Mouse (Mus musculus) midbrain, postnatal 0 days (tissue): ENCODE measurements at regions not wholly inside any gene's neighbourhood (a gene's known extent, or its start where the extent isn't known, plus 50 kb on each side); places are given as distances from the start of the nearest gene placed in this dataset.

ENCODE experiments used
- ATAC-seq: fragments of 200-750 bp; cut with Nextera tagmentation; 2 replicates; pipeline ENCODE4 v1.8.0; 2017; ENCODE audit warnings: moderate number of reproducible peaks, mild to moderate bottlenecking, moderate TSS enrichment, moderate library complexity; ENCODE audit not compliant: low FRiP score
- DNase-seq: peaks from one replicate; pipeline ENCODE4 v3.0.0-alpha.2; 2015; ENCODE audit warnings: low spot score
- H3K27ac ChIP-seq: fragments of 300-500 bp; sonication (generic); 2 replicates; pipeline ENCODE4 v1.5.1; 2014; ENCODE audit warnings: low read depth, mild to moderate bottlenecking, low read length, mixed read lengths
- H3K27me3 ChIP-seq: fragments of 300-500 bp; sonication (generic); 2 replicates; pipeline ENCODE4 v1.6.1; 2014; ENCODE audit warnings: low read length, control low read depth, mixed read lengths; ENCODE audit not compliant: insufficient read depth
- H3K36me3 ChIP-seq: fragments of 300-500 bp; sonication (generic); 2 replicates; pipeline ENCODE4 v1.6.1; 2014; ENCODE audit warnings: low read length, control low read depth, mixed read lengths; ENCODE audit not compliant: insufficient read depth
- H3K4me1 ChIP-seq: fragments of 300-500 bp; sonication (generic); 2 replicates; pipeline ENCODE4 v1.6.1; 2014; ENCODE audit warnings: mild to moderate bottlenecking, control low read depth, antibody characterized with exemption, low read length, mixed read lengths; ENCODE audit not compliant: insufficient read depth
- H3K4me2 ChIP-seq: fragments of 300-500 bp; sonication (generic); 2 replicates; pipeline ENCODE4 v1.6.1; 2014; ENCODE audit warnings: low read depth, mild to moderate bottlenecking, low read length, mixed read lengths; ENCODE audit not compliant: poor library complexity, severe bottlenecking
- H3K4me3 ChIP-seq: fragments of 300-500 bp; sonication (generic); 2 replicates; pipeline ENCODE4 v1.5.1; 2014; ENCODE audit warnings: low read depth, mild to moderate bottlenecking, low read length, moderate library complexity
- H3K9ac ChIP-seq: fragments of 300-500 bp; sonication (generic); replicated peaks from 2 replicates; pipeline ENCODE4 v1.6.1; 2014; ENCODE audit warnings: mild to moderate bottlenecking, low read length, moderate library complexity, mixed read lengths; ENCODE audit not compliant: poor library complexity, severe bottlenecking
- H3K9me3 ChIP-seq: fragments of 300-500 bp; sonication (generic); 2 replicates; pipeline ENCODE4 v1.6.1; 2016; ENCODE audit warnings: low read length, control low read depth
- CTCF ChIP-seq: IDR thresholded peaks from 2 replicates; pipeline ENCODE4 v1.5.1; 2016; ENCODE audit warnings: antibody characterized with exemption, mild to moderate bottlenecking
- WGBS: fragments of 180-500 bp; shearing (Covaris S2); extraction: QIAGEN DNeasy Blood & Tissue Kit; methylation state at CpG from one replicate; pipeline ENCODE4 v1.1.7; 2014; 5-methylcytosine and 5-hydroxymethylcytosine counted together

DNA sequence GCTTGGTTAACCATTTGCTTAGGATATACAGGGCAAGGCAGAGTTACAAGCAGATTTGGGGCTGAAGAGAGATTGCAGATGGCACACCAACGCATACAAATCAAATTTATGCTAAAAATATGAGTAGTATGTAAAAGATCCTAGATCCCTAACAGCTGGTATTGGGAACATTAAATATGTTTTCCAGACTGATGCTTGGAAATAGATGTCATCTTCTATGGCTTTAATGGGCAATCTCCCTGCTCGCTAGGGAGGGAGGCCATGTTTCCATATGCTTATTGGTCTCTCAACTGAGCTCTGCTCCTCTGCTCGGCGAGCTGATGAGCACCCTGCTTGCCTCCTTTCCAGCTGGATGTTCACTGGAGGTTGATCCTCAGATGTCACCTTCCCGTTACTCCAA is 82.0 kb upstream of the Slc35f3 start:
- no peak overlapping the region for H3K4me2 ChIP-seq
- no peak overlapping the region for H3K4me3 ChIP-seq
- DNase-seq = no peak
- H3K27ac ChIP-seq = no peak overlapping the region
- ATAC-seq = no peak
- H3K9me3 ChIP-seq = no peaks in the 10 kb centered on the region
- no peaks in the 10 kb centered on the region for H3K4me1 ChIP-seq
- no peak overlapping the region for H3K9ac ChIP-seq
- H3K27me3 ChIP-seq = no peaks in the 10 kb centered on the region
- TF ChIP-seq CTCF = no peak
- H3K36me3 ChIP-seq = no peaks in the 10 kb centered on the region
- 85% methylated on average over 5 of the region's 5 CpGs for WGBS

DNA sequence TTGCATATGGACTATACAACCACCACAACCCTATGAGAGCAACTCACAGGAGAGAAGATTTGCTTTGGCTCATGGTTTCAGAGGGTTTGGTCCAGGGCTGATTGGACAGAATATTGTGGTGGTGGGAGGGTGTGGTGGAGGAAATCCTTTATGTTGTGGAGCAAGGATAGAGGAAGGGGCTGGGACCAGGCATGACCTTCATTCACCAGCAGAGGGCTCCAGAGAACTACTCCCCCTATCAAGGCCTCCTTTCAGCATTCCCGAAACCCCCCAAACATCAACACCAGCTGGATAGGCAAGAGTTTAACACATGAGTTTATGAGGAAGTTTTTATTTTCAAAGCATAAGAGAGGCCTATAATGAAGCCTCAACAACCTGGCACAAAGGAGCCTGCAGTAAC is 76.7 kb upstream of the Slc35f3 start:
- no peaks in the 10 kb centered on the region for H3K36me3 ChIP-seq
- WGBS = 65% methylated on average over 1 of the region's 1 CpGs

DNA sequence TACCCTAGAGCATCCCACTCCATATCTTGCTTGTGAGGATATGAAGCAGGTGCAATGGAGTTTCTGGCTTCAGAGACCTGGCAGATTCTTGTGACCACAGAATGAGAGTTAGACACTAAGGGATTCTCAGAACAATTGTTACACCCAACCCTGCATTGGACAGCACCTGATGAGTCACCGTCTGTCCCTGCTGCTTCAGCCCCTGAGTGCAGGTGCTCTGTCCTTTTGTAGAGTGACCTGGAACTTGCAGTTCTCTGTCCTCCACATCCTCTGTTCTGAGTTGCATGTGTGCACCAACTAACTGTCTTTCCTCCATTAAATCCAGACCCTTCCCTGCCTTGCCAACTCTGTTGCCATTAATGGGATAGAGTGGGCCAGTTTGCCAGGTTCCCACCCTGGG is 66.6 kb upstream of the Slc35f3 start:
- Histone ChIP-seq H3K9me3 (no peaks in the 10 kb centered on the region), H3K9ac (no peak overlapping the region), H3K27me3 (no peaks in the 10 kb centered on the region), H3K4me1 (no peaks in the 10 kb centered on the region), H3K36me3 (no peaks in the 10 kb centered on the region), H3K4me2 (no peak overlapping the region), H3K4me3 (no peak overlapping the region), H3K27ac (no peak overlapping the region)
- ATAC-seq = no peak
- no peak for DNase-seq
- no peak for TF ChIP-seq CTCF
- WGBS = 90% methylated on average over 1 of the region's 1 CpGs

More for the DNA sequence above, 76.7 kb upstream of the Slc35f3 start:
- no peak for ATAC-seq
- H3K9ac ChIP-seq = no peak overlapping the region
- no peaks in the 10 kb centered on the region for H3K9me3 ChIP-seq
- H3K27ac ChIP-seq = no peak overlapping the region
- H3K27me3 ChIP-seq = no peaks in the 10 kb centered on the region
- H3K4me2 ChIP-seq = no peak overlapping the region
- DNase-seq = no peak
- peak; percentile 27 for TF ChIP-seq CTCF
- H3K4me1 ChIP-seq = no peaks in the 10 kb centered on the region
- H3K4me3 ChIP-seq = no peak overlapping the region

DNA sequence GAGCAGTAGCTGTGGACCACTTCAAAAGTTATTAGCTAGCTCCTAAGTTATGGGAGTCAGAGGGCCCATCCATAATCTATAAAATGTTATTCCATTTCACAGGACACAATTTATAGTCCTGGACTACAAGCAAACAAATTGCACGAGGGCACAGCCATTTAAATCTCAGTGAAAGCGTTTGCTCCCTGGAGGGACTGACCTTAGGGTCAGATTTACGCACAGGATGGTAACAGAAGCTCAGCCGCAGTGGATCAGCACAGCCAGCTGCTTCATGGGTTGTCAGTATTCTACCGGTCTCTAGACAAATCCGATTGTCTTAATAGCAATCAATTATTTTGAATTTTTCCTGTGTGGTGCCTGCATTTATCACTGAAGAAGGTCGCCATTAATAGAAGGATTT is 65.8 kb upstream of the Slc35f3 start:
- Histone ChIP-seq H3K4me1 (no peaks in the 10 kb centered on the region), H3K4me3 (no peak overlapping the region), H3K9me3 (no peaks in the 10 kb centered on the region), H3K36me3 (no peaks in the 10 kb centered on the region), H3K27ac (no peak overlapping the region), H3K9ac (no peak overlapping the region), H3K4me2 (no peak overlapping the region), H3K27me3 (no peaks in the 10 kb centered on the region)
- ATAC-seq (no peak), DNase-seq (no peak)
- TF ChIP-seq CTCF = no peak
- WGBS = 37% methylated on average over 7 of the region's 7 CpGs

DNA sequence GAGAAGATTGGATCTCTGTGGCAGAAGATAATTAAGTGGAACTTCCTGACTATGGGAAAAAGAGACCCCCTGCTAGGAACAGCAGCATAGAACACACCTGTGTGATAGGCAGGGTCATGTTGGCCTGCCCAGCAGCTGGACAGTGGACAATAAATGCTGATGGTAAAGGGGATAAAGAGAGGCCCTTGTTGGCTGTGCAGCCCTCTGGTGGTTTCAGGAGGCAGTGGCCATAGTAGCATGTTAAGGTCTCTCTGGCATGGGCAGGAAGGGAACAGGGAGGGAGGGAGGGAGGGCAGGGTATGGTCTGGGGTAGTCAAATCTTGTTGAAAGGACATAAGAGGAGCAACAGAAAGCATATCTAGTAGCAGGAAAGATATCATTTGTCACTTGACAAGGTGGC is 58.7 kb upstream of the Slc35f3 start:
- Histone ChIP-seq H3K27ac (no peak overlapping the region), H3K4me1 (no peaks in the 10 kb centered on the region), H3K36me3 (no peaks in the 10 kb centered on the region), H3K4me3 (no peak overlapping the region), H3K9ac (no peak overlapping the region), H3K4me2 (no peak overlapping the region), H3K27me3 (no peaks in the 10 kb centered on the region), H3K9me3 (no peaks in the 10 kb centered on the region)
- peak; percentile 54 for TF ChIP-seq CTCF
- ATAC-seq = no peak
- DNase-seq = no peak

GRCm38 (mm10) chr8:126244321-126244720 is 54.0 kb upstream of the Slc35f3 start:
- DNase-seq (no peak), ATAC-seq (no peak)
- no peaks in the 10 kb centered on the region for H3K4me1 ChIP-seq
- H3K27me3 ChIP-seq = no peaks in the 10 kb centered on the region
- no peaks in the 10 kb centered on the region for H3K36me3 ChIP-seq
- no peak overlapping the region for H3K4me3 ChIP-seq
- whole genome bisulfite sequencing = 63% methylated on average over 4 of the region's 4 CpGs
- H3K27ac ChIP-seq = no peak overlapping the region
- H3K9me3 ChIP-seq = no peaks in the 10 kb centered on the region
- no peak for TF ChIP-seq CTCF
- no peak overlapping the region for H3K4me2 ChIP-seq
- no peak overlapping the region for H3K9ac ChIP-seq
